Mouse (Mus musculus): ENCODE measurements around the gene Sulf2. TPM values are rescaled to one million over a fixed set of nuclear protein-coding genes. Genes with fewer than 3 reads are reported as not detected.

Gene Sulf2
- total RNA-seq, 2 experiments from 2014 or later: 25.7 to 30.3 TPM

Other genes starting within 250 kb of the Sulf2 start
- gene Ncoa3, start 163.0 kb downstream of the Sulf2 start, total RNA-seq (2021): 10 to 100 TPM; 12.2 to 17.2 TPM